Mouse (Mus musculus) megakaryocyte, embryonic 14.5 days (primary cell): ENCODE results near the gene Mast4. TPM values are rescaled to one million over a fixed set of nuclear protein-coding genes. Genes with fewer than 3 reads are reported as not detected.
"Not testable (repeated sequence)": the region's sequence is repeated elsewhere in the genome, so short reads cannot be mapped to it uniquely, and the experiment has no call there.

ENCODE experiments used
- H3K27me3 ChIP-seq: replicated peaks from 2 replicates; pipeline ENCODE3; 2012; ENCODE audit warnings: inconsistent platforms
- H3K36me3 ChIP-seq: replicated peaks from 2 replicates; pipeline ENCODE3; 2012; ENCODE audit warnings: low read length, inconsistent platforms, mixed read lengths
- H3K4me1 ChIP-seq: 2 replicates; pipeline ENCODE4 v1.6.1; 2012; ENCODE audit warnings: inconsistent platforms
- H3K4me3 ChIP-seq: replicated peaks from 2 replicates; pipeline ENCODE3; 2012; ENCODE audit warnings: moderate library complexity, mild to moderate bottlenecking, inconsistent platforms
- H3K9me3 ChIP-seq: 2 replicates; pipeline ENCODE4 v1.6.1; 2012; ENCODE audit warnings: inconsistent platforms
- FLI1 ChIP-seq: IDR thresholded peaks from 2 replicates; pipeline ENCODE4 v1.6.1; 2012; ENCODE audit warnings: low read length, inconsistent platforms, mixed read lengths
- GATA1 ChIP-seq: IDR thresholded peaks from 3 replicates; pipeline ENCODE4 v1.6.1; 2012; ENCODE audit warnings: mixed read lengths, low read length, inconsistent platforms, borderline replicate concordance
- polyA plus RNA-seq: library from polyadenylated mRNA; stranded (reverse); fragments of >175 nt; gene quantifications from 2 replicates; pipeline ENCODE4 v1.2.3, GENCODE M21; 2012; ENCODE audit warnings: low replicate concordance; ENCODE audit not compliant: insufficient read depth

Mast4 gene
- polyA plus RNA-seq: 3.5 and 3.7 TPM in 2 replicates

GRCm38 (mm10) chr13:103334392-103334686, at the start of gene Mast4:
Mast4 (minus strand) TSS chr13:103334497.
- H3K27me3 ChIP-seq: peaks cover 66% of the 10 kb centered on the region
- H3K9me3 ChIP-seq: peaks cover 16% of the 10 kb centered on the region
- peaks cover 31% of the 10 kb centered on the region for H3K4me1 ChIP-seq
- H3K36me3 ChIP-seq: no peaks in the 10 kb centered on the region
- TF ChIP-seq GATA1: no peak
- no peak for TF ChIP-seq FLI1
- peak within 1 kb of the TSS; percentile 91 for H3K4me3 ChIP-seq

DNA sequence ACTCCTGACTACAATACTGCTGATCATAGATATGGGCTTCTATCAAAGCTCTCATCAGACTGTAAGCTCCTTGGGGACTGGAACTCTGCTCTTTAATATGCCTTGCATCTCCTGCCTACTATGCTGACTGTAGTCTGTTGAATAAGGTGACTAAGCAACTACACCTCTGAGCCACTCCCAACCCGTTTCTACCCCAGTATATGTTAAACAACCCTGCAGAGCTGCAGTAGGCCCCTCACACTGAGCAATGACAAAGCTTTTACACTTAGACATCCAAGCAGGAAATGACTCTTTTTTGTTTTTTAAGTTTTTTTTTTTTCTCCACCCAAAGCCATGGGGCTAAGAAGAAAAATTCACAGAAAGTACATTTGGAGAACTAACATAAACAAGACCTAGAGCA, 40.2 kb upstream of the Mast4 start:
- TF ChIP-seq FLI1: no peak
- no peak for TF ChIP-seq GATA1
- Histone ChIP-seq H3K9me3 (0 out of 2 replicates have a peak, but pooled peaks cover 4% of the 10 kb centered on the region), H3K27me3 (no peaks in the 10 kb centered on the region), H3K4me1 (peaks cover 17% of the 10 kb centered on the region), H3K4me3 (no peak overlapping the region), H3K36me3 (no peaks in the 10 kb centered on the region)

DNA sequence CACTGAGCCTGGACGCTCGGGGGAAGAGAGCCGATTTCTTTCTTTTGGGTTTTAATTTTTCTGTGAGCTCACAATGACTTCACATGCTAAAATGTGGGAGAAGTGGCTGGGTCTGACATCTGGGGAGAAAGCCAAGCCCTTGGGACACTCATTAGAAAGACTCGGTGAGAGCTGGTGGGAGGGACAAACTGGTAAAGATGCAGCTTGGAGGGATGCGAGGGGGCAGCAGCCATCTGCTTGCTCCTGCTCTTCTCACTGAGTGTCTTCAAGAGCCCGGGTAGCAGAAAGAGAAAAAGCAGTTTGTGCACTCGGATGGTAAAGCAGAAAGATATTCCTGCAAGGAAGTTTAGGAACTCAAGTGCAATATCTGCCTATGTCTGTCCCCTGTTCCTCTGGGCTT, 34.9 kb upstream of the Mast4 start:
- Histone ChIP-seq H3K4me1 (peaks cover 13% of the 10 kb centered on the region), H3K4me3 (no peak overlapping the region), H3K36me3 (no peaks in the 10 kb centered on the region), H3K9me3 (0 out of 2 replicates have a peak, but pooled peaks cover 4% of the 10 kb centered on the region), H3K27me3 (no peaks in the 10 kb centered on the region)
- no peak for TF ChIP-seq GATA1

DNA sequence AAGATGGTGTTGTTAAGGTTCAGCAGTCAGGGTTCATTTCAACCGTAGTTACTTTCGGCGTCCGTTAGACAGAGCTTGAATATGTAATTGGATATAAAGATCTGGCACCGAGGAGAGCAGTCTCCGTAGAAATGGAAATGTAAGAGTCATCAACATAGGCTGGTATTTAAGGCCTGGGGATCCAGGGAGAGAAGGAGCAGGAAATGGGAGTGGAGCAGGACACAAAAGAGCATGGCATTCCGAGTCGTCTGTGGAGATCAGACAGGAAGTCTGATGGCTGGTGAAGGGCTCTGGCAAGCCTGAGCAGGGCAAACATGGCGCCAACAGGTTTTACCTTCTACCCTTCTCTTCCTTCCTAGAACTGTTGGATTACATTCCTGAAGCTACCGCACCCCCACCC, 28.9 kb upstream of the Mast4 start:
- H3K9me3 ChIP-seq: no peaks in the 10 kb centered on the region
- no peak for TF ChIP-seq GATA1
- TF ChIP-seq FLI1: no peak
- no peaks in the 10 kb centered on the region for H3K36me3 ChIP-seq
- no peaks in the 10 kb centered on the region for H3K27me3 ChIP-seq
- H3K4me3 ChIP-seq: no peak overlapping the region
- peaks cover 7% of the 10 kb centered on the region; the same call in 1 of the 2 replicates for H3K4me1 ChIP-seq

GRCm38 (mm10) chr13:103357415-103357814, 23.1 kb upstream of the Mast4 start:
- H3K9me3 ChIP-seq, H3K27me3 ChIP-seq, H3K4me3 ChIP-seq, H3K36me3 ChIP-seq, H3K4me1 ChIP-seq: not testable (repeated sequence)

- not testable (repeated sequence) for H3K4me3 ChIP-seq, H3K36me3 ChIP-seq, H3K4me1 ChIP-seq, H3K27me3 ChIP-seq, H3K9me3 ChIP-seq
Observed at GRCm38 (mm10) chr13:103356909-103357308, 22.6 kb upstream of the Mast4 start.

DNA sequence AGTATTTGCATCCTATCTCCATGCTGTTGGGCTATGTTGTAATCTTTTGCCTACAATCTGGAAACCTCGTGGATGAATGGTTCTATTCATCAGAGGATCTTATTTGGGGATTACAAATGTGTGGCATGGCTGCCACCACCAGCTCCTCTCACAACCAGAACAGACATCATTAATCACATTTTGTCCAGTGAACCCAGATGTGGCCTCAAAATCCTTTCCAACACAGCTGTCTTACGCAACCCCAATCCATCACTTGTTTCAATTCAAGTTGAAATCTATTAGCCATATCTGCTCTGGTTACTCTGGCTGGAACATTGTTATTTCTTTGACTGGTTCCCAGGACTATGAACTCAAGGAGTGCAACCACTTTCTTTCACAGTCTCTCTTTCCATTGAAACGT, 20.4 kb upstream of the Mast4 start:
- Histone ChIP-seq H3K36me3 (no peaks in the 10 kb centered on the region), H3K4me3 (no peak overlapping the region), H3K9me3 (peaks cover 3% of the 10 kb centered on the region; the same call in 1 of the 2 replicates), H3K27me3 (no peaks in the 10 kb centered on the region), H3K4me1 (no peaks in the 10 kb centered on the region)
- no peak for TF ChIP-seq FLI1
- no peak for TF ChIP-seq GATA1

DNA sequence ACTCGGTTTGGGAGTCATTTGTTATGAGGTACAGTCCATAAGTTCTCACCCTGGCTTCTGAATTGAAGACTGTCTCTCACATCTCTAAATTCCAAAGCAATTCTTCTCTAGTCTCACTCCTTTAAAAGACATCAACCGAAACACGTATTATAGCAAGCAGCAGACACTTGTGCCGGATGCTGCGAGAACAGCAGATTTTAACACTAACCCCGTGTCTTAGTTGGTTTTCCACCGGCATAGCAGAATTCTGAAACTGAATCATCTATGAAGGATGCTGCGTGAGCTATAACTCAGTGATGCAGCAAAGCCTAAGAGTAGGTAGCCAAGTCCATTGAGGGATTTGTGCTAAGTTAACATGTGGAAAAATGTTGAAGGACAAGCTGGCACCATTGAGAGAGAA, 10.5 kb upstream of the Mast4 start:
- Histone ChIP-seq H3K9me3 (peaks cover 14% of the 10 kb centered on the region), H3K4me3 (no peak overlapping the region), H3K4me1 (no peaks in the 10 kb centered on the region), H3K27me3 (peaks cover 5% of the 10 kb centered on the region), H3K36me3 (no peaks in the 10 kb centered on the region)
- no peak for TF ChIP-seq FLI1
- TF ChIP-seq GATA1: no peak

DNA sequence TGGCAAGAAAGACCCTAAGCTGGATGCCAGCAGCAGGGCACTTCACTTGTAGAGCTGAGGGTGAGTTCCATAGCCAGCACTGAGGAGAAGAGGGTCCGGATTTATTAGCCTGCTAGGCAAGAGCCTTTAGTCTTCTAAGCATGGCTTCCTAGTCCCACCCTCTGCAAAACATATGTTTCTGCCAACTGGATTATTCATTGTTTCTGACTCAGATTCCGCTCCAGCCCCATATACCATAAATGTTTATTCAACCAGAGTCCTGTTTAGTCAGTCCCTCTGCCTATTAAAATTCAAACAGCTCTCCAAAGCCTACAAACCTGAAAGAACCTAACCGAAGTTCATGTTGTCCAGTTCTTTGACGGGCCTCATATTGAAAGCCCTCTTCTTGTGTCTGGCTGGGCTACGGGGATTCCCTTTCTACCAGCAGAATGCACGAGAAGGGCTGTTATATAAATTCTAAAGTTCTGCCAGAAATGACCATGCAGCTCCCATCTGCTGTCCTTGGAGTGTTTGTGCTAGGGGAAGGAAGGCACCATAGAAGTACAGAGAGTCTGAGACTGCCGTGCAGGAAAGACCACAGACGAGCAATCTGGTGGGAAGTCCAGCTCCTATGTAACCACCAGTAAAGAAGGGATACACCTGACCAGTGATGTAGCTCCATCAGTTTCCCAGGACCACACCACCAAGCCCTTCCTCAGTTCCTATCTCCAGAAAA, 9.9 kb upstream of the Mast4 start:
- Histone ChIP-seq H3K9me3 (peaks cover 19% of the 10 kb centered on the region), H3K4me1 (no peaks in the 10 kb centered on the region), H3K36me3 (no peaks in the 10 kb centered on the region), H3K27me3 (peaks cover 5% of the 10 kb centered on the region), H3K4me3 (no peak overlapping the region)
- TF ChIP-seq FLI1 (no peak), GATA1 (no peak)

DNA sequence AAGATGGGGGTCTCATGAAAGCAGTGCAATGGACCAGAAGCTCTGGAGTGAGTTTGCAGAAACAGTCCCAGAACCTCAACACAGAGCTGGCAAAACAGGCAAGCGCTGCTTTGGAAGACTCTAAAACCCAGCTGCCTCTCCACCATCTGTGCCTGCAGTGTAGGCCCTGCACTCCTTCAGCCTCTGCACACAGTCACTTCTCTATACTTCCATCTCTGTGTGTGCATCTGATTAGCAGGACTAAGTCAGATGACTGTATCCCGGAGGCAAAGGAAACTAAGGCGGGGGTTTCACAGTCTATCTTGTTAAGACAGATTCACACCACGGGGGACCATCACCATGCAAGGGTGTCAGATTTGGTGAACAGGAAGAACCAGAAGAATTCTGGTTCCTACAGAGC, 6.7 kb upstream of the Mast4 start:
- Histone ChIP-seq H3K9me3 (peaks cover 28% of the 10 kb centered on the region), H3K4me1 (peaks cover 3% of the 10 kb centered on the region), H3K27me3 (peaks cover 14% of the 10 kb centered on the region), H3K36me3 (no peaks in the 10 kb centered on the region), H3K4me3 (no peak overlapping the region)
- no peak for TF ChIP-seq GATA1
- TF ChIP-seq FLI1: no peak

DNA sequence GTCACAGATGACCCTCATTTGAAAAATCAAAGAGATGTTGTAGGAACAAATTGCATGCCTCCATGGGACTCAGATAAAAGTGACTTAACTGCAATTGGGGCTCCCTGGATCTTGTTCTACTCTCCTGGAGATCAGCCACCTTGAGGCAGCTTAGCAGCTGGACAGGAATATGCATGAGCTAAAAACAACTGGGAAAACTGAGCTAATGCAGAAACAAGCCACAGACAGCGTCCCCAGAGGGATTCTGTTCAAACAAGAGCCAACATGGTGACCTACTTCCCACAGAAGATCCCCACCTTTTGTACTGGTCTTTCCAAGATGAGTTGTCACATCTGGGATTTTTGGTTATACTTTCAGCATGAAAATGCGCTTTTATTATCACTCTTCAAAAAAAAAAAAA, 4.3 kb upstream of the Mast4 start:
- no peaks in the 10 kb centered on the region for H3K36me3 ChIP-seq
- TF ChIP-seq GATA1: no peak
- H3K27me3 ChIP-seq: peaks cover 35% of the 10 kb centered on the region
- H3K4me3 ChIP-seq: no peak overlapping the region
- peaks cover 26% of the 10 kb centered on the region for H3K4me1 ChIP-seq
- peaks cover 26% of the 10 kb centered on the region for H3K9me3 ChIP-seq

GRCm38 (mm10) chr13:103336237-103336636, 1.9 kb upstream of the Mast4 start:
- peaks cover 29% of the 10 kb centered on the region for H3K9me3 ChIP-seq
- H3K36me3 ChIP-seq: no peaks in the 10 kb centered on the region
- no peak for TF ChIP-seq FLI1
- TF ChIP-seq GATA1: no peak
- peaks cover 58% of the 10 kb centered on the region for H3K27me3 ChIP-seq
- H3K4me1 ChIP-seq: peaks cover 31% of the 10 kb centered on the region
- no peak overlapping the region for H3K4me3 ChIP-seq
